Mouse (Mus musculus): Measurements from ENCODE around the gene Nkx2-3. TPM values are rescaled to one million over a fixed set of nuclear protein-coding genes. Genes with fewer than 3 reads are reported as not detected.

Nkx2-3 gene
- polyA plus RNA-seq, 1 experiment = 7.4 TPM

- 39% methylated on average over 11 of the region's 11 CpGs for WGBS
- TF ChIP-seq CTCF (IDR thresholded peaks at IDR 0.05; ENCODE audit: extremely low read depth, insufficient read depth, insufficient read length, insufficient replicate concordance) (peak; percentile 84; the same call in 1 of the 2 replicates), POLR2A (IDR thresholded peaks at IDR 0.05; ENCODE audit: low read depth, low read length) (no peak)
- Histone ChIP-seq H3K4me3 (ENCODE audit: extremely low read depth, insufficient read depth, insufficient read length) (no peak overlapping the region), H3K27me3 (ENCODE audit: control insufficient read depth, insufficient read depth, low read length) (no peaks in the 10 kb centered on the region), H3K27ac (ENCODE audit: insufficient read depth, low read length) (no peak overlapping the region), H3K36me3 (ENCODE audit: control insufficient read depth, insufficient read depth, low read length) (no peaks in the 10 kb centered on the region), H3K4me1 (ENCODE audit: control insufficient read depth, insufficient read depth, insufficient read length) (peaks cover 4% of the 10 kb centered on the region; the same call in 1 of the 2 replicates)
- peak; percentile 47 to 59 for DNase-seq (ENCODE audit: low read depth in 1 of 2, low spot score in 2 of 2)
Measured at GRCm38 (mm10) chr19:43655735-43656492, 43.8 kb downstream of the Nkx2-3 start.

- TF ChIP-seq CTCF (IDR thresholded peaks at IDR 0.05; ENCODE audit: extremely low read depth, insufficient read depth, insufficient read length, insufficient replicate concordance) = no peak
- TF ChIP-seq POLR2A (IDR thresholded peaks at IDR 0.05; ENCODE audit: low read depth, low read length) = no peak
- Histone ChIP-seq H3K4me3 (ENCODE audit: extremely low read depth, insufficient read depth, insufficient read length) (no peak overlapping the region), H3K27me3 (ENCODE audit: control insufficient read depth, insufficient read depth, low read length) (no peaks in the 10 kb centered on the region), H3K27ac (ENCODE audit: insufficient read depth, low read length) (no peak overlapping the region), H3K4me1 (ENCODE audit: control insufficient read depth, insufficient read depth, insufficient read length) (peaks cover 4% of the 10 kb centered on the region; the same call in 1 of the 2 replicates), H3K36me3 (ENCODE audit: control insufficient read depth, insufficient read depth, low read length) (peaks cover 13% of the 10 kb centered on the region)
- DNase-seq (ENCODE audit: low read depth in 1 of 2, low spot score in 2 of 2) = no peak
- WGBS = 47% methylated on average over 6 of the region's 6 CpGs
Measured at GRCm38 (mm10) chr19:43659632-43660031, 47.5 kb downstream of the Nkx2-3 start.

GRCm38 (mm10) chr19:43660774-43661173, 48.6 kb downstream of the Nkx2-3 start:
- 53% methylated on average over 9 of the region's 9 CpGs for WGBS
- Histone ChIP-seq H3K27ac (ENCODE audit: insufficient read depth, low read length) (no peak overlapping the region), H3K4me1 (ENCODE audit: control insufficient read depth, insufficient read depth, insufficient read length) (no peaks in the 10 kb centered on the region), H3K27me3 (ENCODE audit: control insufficient read depth, insufficient read depth, low read length) (no peaks in the 10 kb centered on the region), H3K4me3 (ENCODE audit: extremely low read depth, insufficient read depth, insufficient read length) (no peak overlapping the region), H3K36me3 (ENCODE audit: control insufficient read depth, insufficient read depth, low read length) (peaks cover 15% of the 10 kb centered on the region)
- DNase-seq (ENCODE audit: low read depth in 1 of 2, low spot score in 2 of 2) = no peak
- no peak for TF ChIP-seq CTCF (IDR thresholded peaks at IDR 0.05; ENCODE audit: extremely low read depth, insufficient read depth, insufficient read length, insufficient replicate concordance)

DNA sequence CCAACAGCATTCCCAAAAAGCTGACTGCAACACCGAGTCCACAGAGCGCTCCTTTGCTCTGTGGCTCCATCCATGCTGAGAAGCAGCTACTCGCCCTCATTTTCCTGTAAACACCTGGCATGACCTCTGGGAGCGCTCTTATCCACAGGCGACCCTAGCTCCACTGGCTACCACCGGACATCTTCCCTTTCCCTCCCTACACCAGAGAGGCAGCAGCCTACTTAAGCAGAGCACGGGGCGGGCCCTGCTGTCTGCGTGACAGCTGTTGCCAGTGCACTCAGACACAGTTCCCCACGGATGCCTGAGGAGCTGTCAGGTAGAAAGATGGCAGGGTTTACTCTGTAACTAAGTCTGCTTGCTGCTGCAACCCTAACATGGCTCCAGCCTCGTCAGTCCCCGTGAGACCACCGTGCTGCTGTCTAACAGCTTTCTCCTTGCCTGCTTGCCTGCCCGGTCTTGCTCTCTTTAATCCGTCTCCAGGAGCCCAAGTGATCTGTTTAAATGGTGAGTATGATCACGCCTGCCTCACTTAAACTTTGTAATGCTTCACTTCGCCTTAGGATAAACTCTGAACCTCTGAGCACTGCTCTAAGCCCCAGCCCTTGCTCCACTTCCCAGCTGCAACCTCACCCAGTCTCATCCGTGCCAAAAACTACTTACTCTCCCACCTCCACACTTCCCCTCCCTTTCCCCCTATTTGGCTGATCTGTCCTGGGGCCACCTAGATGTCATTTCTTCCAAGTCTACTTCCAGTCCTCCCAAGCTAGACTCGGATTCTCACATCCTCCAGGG, 50.2 kb downstream of the Nkx2-3 start:
- no peak for TF ChIP-seq POLR2A (IDR thresholded peaks at IDR 0.05; ENCODE audit: low read depth, low read length)
- TF ChIP-seq CTCF (IDR thresholded peaks at IDR 0.05; ENCODE audit: extremely low read depth, insufficient read depth, insufficient read length, insufficient replicate concordance) = no peak
- no peaks in the 10 kb centered on the region for H3K4me1 ChIP-seq (ENCODE audit: control insufficient read depth, insufficient read depth, insufficient read length)
- no peak for DNase-seq (ENCODE audit: low read depth in 1 of 2, low spot score in 2 of 2)
- 90% methylated on average over 19 of the region's 19 CpGs for WGBS
- H3K36me3 ChIP-seq (ENCODE audit: control insufficient read depth, insufficient read depth, low read length) = peaks cover 17% of the 10 kb centered on the region
- H3K4me3 ChIP-seq (ENCODE audit: extremely low read depth, insufficient read depth, insufficient read length) = no peak overlapping the region
- H3K27me3 ChIP-seq (ENCODE audit: control insufficient read depth, insufficient read depth, low read length) = no peaks in the 10 kb centered on the region
- H3K27ac ChIP-seq (ENCODE audit: insufficient read depth, low read length) = no peak overlapping the region

DNA sequence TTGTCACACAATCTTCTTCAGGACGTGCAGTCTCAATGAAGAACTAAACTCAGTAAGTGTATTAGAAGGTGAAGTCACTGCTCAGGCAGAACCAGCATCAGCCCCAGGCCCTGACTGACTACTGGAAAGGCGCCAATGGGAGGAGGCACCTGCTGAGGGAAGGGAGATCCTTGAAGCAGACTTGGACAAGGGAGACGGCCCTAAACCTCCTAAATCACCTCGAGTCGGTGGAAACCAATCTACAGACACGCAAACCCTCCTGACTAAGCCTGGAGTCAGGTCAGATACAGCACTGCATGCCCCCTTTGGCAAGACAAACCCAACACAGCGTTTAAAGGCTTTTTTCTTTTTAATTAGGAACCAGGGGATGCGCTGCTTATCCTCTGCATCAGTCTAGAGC, 51.3 kb downstream of the Nkx2-3 start:
- DNase-seq (ENCODE audit: low read depth in 1 of 2, low spot score in 2 of 2) = no peak
- Histone ChIP-seq H3K4me1 (ENCODE audit: control insufficient read depth, insufficient read depth, insufficient read length) (no peaks in the 10 kb centered on the region), H3K36me3 (ENCODE audit: control insufficient read depth, insufficient read depth, low read length) (peaks cover 17% of the 10 kb centered on the region), H3K4me3 (ENCODE audit: extremely low read depth, insufficient read depth, insufficient read length) (no peak overlapping the region), H3K27me3 (ENCODE audit: control insufficient read depth, insufficient read depth, low read length) (no peaks in the 10 kb centered on the region), H3K27ac (ENCODE audit: insufficient read depth, low read length) (no peak overlapping the region)
- TF ChIP-seq POLR2A (IDR thresholded peaks at IDR 0.05; ENCODE audit: low read depth, low read length) = no peak
- TF ChIP-seq CTCF (IDR thresholded peaks at IDR 0.05; ENCODE audit: extremely low read depth, insufficient read depth, insufficient read length, insufficient replicate concordance) = no peak
- 87% methylated on average over 8 of the region's 8 CpGs for WGBS

Other genes starting within 250 kb of the Nkx2-3 start
- 0.04 TPM in 1 of 2 replicates, not detected in the other for gene Hpse2, start 224.0 kb upstream of the Nkx2-3 start, polyA plus RNA-seq (2012; rRNA removed)
- gene Cnnm1, start 171.9 kb upstream of the Nkx2-3 start, polyA plus RNA-seq (2012; rRNA removed) = 0.06 and 0.12 TPM in 2 replicates
- gene Got1, start 87.7 kb upstream of the Nkx2-3 start, polyA plus RNA-seq (2012; rRNA removed) = 14.0 and 15.4 TPM in 2 replicates
- 56.4 and 76.9 TPM in 2 replicates for gene Slc25a28, start 62.6 kb downstream of the Nkx2-3 start, polyA plus RNA-seq (2012; rRNA removed)
- gene Entpd7, start 77.3 kb downstream of the Nkx2-3 start, polyA plus RNA-seq (2012; rRNA removed) = 3.5 and 4.6 TPM in 2 replicates
- 3.4 and 5.2 TPM in 2 replicates for gene Cutc, start 140.7 kb downstream of the Nkx2-3 start, polyA plus RNA-seq (2012; rRNA removed)
- gene Cox15, start 140.7 kb downstream of the Nkx2-3 start, polyA plus RNA-seq (2012; rRNA removed) = 7.4 and 8.0 TPM in 2 replicates
- 0.14 and 0.21 TPM in 2 replicates for gene Abcc2, start 169.9 kb downstream of the Nkx2-3 start, polyA plus RNA-seq (2012; rRNA removed)